In the genomic region with DNA sequence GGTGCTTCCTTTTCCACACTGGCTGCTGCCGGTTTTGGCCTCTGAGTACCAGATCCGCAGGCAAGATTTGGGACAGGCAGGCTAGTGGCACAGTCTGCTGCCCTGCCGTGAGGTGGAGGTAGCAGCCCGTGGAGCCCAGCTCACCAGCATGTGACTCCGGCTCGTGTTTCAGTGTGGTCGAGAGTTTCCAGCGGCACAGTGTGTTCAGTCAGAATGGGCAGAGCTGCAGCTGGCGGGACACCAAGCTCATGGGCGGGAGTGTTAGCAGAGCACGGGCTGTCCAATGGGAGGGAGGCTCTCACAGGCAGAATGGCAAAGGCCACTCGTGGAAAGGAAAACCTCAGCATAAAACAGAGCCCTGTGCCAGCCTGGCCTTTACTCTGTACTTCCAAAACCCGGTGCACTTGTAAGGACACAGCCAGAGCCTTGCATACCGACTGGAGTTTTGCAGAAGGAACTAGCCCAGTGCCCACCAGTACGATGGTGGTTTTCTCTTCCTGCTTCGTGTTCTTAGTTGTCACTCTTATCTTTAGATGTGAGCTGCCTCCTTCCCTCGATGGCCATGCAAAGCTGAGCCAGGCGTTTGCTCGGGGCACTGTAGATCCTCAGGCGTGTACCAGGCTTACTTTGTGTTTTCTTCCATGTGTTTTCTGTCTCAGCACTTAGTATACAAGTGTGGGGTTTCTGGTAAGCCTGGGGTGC, we compare ENCODE assay signal across 8 mouse cellular contexts. TPM values are rescaled to one million over a fixed set of nuclear protein-coding genes. Genes with fewer than 3 reads are reported as not detected.
DNase-seq lines count a peak whose midpoint lies in the region; ATAC-seq and TF ChIP-seq lines count a peak whose summit lies in the region.

No protein-coding gene starts in this region.

- no peak overlapping the region for H3K27ac ChIP-seq in embryonic fibroblast, embryonic 13.5 days (ENCODE audit: insufficient read depth, low read length)
- peak overlapping the region; percentile 84 for H3K27ac ChIP-seq in heart, embryonic 15.5 days
- peak overlapping the region; percentile 42 for H3K27ac ChIP-seq in lung, embryonic 15.5 days

- H3K4me1 ChIP-seq in embryonic fibroblast, embryonic 13.5 days (ENCODE audit: control insufficient read depth, insufficient read depth, low read length): peaks cover 13% of the 10 kb centered on the region; the same call in 1 of the 2 replicates
- H3K4me1 ChIP-seq in heart, embryonic 15.5 days (replicated peaks): peaks cover 78% of the 10 kb centered on the region
- H3K4me1 ChIP-seq in lung, embryonic 15.5 days: peaks cover 36% of the 10 kb centered on the region

- H3K4me3 ChIP-seq in embryonic fibroblast, embryonic 13.5 days (ENCODE audit: insufficient read depth, low read length): no peak overlapping the region
- 0 out of 2 replicates have a peak overlapping the region, but pooled peaks have one; percentile 6 for H3K4me3 ChIP-seq in heart, embryonic 15.5 days
- no peak overlapping the region for H3K4me3 ChIP-seq in lung, embryonic 15.5 days

- H3K9me3 ChIP-seq in heart, embryonic 15.5 days (replicated peaks): no peaks in the 10 kb centered on the region
- H3K9me3 ChIP-seq in lung, embryonic 15.5 days: no peaks in the 10 kb centered on the region

- no peak for TF ChIP-seq POLR2A in embryonic fibroblast, embryonic 13.5 days (IDR thresholded peaks at IDR 0.05; ENCODE audit: low read depth, low read length)

- H3K36me3 ChIP-seq in heart, embryonic 15.5 days: peaks cover 4% of the 10 kb centered on the region; the same call in 1 of the 2 replicates
- 0 out of 2 replicates have a peak, but pooled peaks cover 4% of the 10 kb centered on the region for H3K36me3 ChIP-seq in lung, embryonic 15.5 days

- peak; percentile 52 for DNase-seq in CD4-positive helper T cell, adult 2 months (ENCODE audit: low read depth, low spot score)
- peak; percentile 93 for DNase-seq in adrenal gland, adult 2 months
- DNase-seq in layer of hippocampus, adult 8-10 months (ENCODE audit: low spot score in 2 of 2): peak; percentile 89 to 92
- peak; percentile 69 for DNase-seq in right cerebral cortex, postnatal 4 days
- DNase-seq in urinary bladder, postnatal 36 days (ENCODE audit: low spot score in 2 of 2): peak; percentile 73 to 92

- H3K27me3 ChIP-seq in heart, embryonic 15.5 days: no peaks in the 10 kb centered on the region
- no peaks in the 10 kb centered on the region for H3K27me3 ChIP-seq in lung, embryonic 15.5 days

- WGBS in heart, embryonic 15.5 days: 31% methylated on average over 20 of the region's 20 CpGs
- WGBS in lung, embryonic 15.5 days: 46% methylated on average over 20 of the region's 20 CpGs

- ATAC-seq in heart, embryonic 15.5 days (replicated peaks; ENCODE audit: insufficient number of reproducible peaks, insufficient read depth, low FRiP score, low read depth): peak; percentile 86
- peak; percentile 86 for ATAC-seq in lung, embryonic 15.5 days (ENCODE audit: borderline replicate concordance, extremely low read depth, low FRiP score, low TSS enrichment)

- peak; percentile 8; the same call in 1 of the 2 replicates for TF ChIP-seq CTCF in embryonic fibroblast, embryonic 13.5 days (IDR thresholded peaks at IDR 0.05; ENCODE audit: borderline replicate concordance, insufficient read depth, low read length)

- peak overlapping the region; percentile 19; the same call in 1 of the 2 replicates for H3K9ac ChIP-seq in heart, embryonic 15.5 days
- H3K9ac ChIP-seq in lung, embryonic 15.5 days: no peak overlapping the region

- peak overlapping the region; percentile 39 for H3K4me2 ChIP-seq in heart, embryonic 15.5 days
- H3K4me2 ChIP-seq in lung, embryonic 15.5 days: no peak overlapping the region

RNA-seq across cellular contexts. Expression of a gene that starts 31.0 kb away (rescaled TPM):
- total RNA-seq in adrenal gland, adult 2 months (2021): 10 to 100 TPM; 52.0 to 63.4 TPM
- 46.3 and 57.5 TPM in 2 replicates for polyA plus RNA-seq in adrenal gland, adult 2 months (2012; rRNA removed)
- 15.6 and 15.9 TPM in 2 replicates for polyA plus RNA-seq in embryonic fibroblast, embryonic 13.5 days (2011; ENCODE audit: insufficient read length, low read depth, missing spikeins)
- 11.9 and 12.2 TPM in 2 replicates for polyA plus RNA-seq in heart, embryonic 15.5 days (2015; fragmentation: Nextera tagmentation; extraction: Ambion mirVana)
- 10 to 100 TPM; 41.0 to 48.0 (median 43.7) TPM for total RNA-seq in layer of hippocampus, adult 8-10 months (2022)
- polyA plus RNA-seq in lung, embryonic 15.5 days (2015; fragmentation: Nextera tagmentation; extraction: Ambion mirVana): 7.6 and 8.7 TPM in 2 replicates

RNA-seq across cellular contexts. Expression of a gene that starts 38.9 kb away (rescaled TPM):
- 1 to 10 TPM; 1.9 to 2.8 TPM for total RNA-seq in adrenal gland, adult 2 months (2021)
- polyA plus RNA-seq in adrenal gland, adult 2 months (2012; rRNA removed): 2.3 and 2.4 TPM in 2 replicates
- polyA plus RNA-seq in embryonic fibroblast, embryonic 13.5 days (2011; ENCODE audit: insufficient read length, low read depth, missing spikeins): 4.0 and 4.4 TPM in 2 replicates
- polyA plus RNA-seq in heart, embryonic 15.5 days (2015; fragmentation: Nextera tagmentation; extraction: Ambion mirVana): 7.2 and 8.0 TPM in 2 replicates
- 1 to 10 TPM; 3.2 to 5.0 (median 4.1) TPM for total RNA-seq in layer of hippocampus, adult 8-10 months (2022)
- 7.7 and 9.2 TPM in 2 replicates for polyA plus RNA-seq in lung, embryonic 15.5 days (2015; fragmentation: Nextera tagmentation; extraction: Ambion mirVana)

RNA-seq across cellular contexts. Expression of a gene that starts 39.1 kb away (rescaled TPM):
- total RNA-seq in adrenal gland, adult 2 months (2021): 100 to 1,000 TPM; 128 to 165 TPM
- polyA plus RNA-seq in adrenal gland, adult 2 months (2012; rRNA removed): 13.1 and 18.5 TPM in 2 replicates
- 138 and 165 TPM in 2 replicates for polyA plus RNA-seq in embryonic fibroblast, embryonic 13.5 days (2011; ENCODE audit: insufficient read length, low read depth, missing spikeins)
- 177 and 206 TPM in 2 replicates for polyA plus RNA-seq in heart, embryonic 15.5 days (2015; fragmentation: Nextera tagmentation; extraction: Ambion mirVana)
- total RNA-seq in layer of hippocampus, adult 8-10 months (2022): 100 to 1,000 TPM; 164 to 207 (median 188) TPM
- 211 and 224 TPM in 2 replicates for polyA plus RNA-seq in lung, embryonic 15.5 days (2015; fragmentation: Nextera tagmentation; extraction: Ambion mirVana)

RNA-seq across cellular contexts. Expression of a gene that starts 50.9 kb away (rescaled TPM):
- total RNA-seq in adrenal gland, adult 2 months (2021): 10 to 100 TPM; 11.4 to 14.2 TPM
- polyA plus RNA-seq in adrenal gland, adult 2 months (2012; rRNA removed): 47.0 and 58.3 TPM in 2 replicates
- 12.2 and 13.4 TPM in 2 replicates for polyA plus RNA-seq in embryonic fibroblast, embryonic 13.5 days (2011; ENCODE audit: insufficient read length, low read depth, missing spikeins)
- polyA plus RNA-seq in heart, embryonic 15.5 days (2015; fragmentation: Nextera tagmentation; extraction: Ambion mirVana): 2.5 and 3.3 TPM in 2 replicates
- 10 to 100 TPM; 14.7 to 17.7 (median 16.1) TPM for total RNA-seq in layer of hippocampus, adult 8-10 months (2022)
- 6.3 and 7.0 TPM in 2 replicates for polyA plus RNA-seq in lung, embryonic 15.5 days (2015; fragmentation: Nextera tagmentation; extraction: Ambion mirVana)

RNA-seq across cellular contexts. Expression of a gene that starts 56.6 kb away (rescaled TPM):
- 10 to 100 TPM; 24.6 to 32.6 TPM for total RNA-seq in adrenal gland, adult 2 months (2021)
- 48.0 and 62.7 TPM in 2 replicates for polyA plus RNA-seq in adrenal gland, adult 2 months (2012; rRNA removed)
- 16.7 and 19.1 TPM in 2 replicates for polyA plus RNA-seq in embryonic fibroblast, embryonic 13.5 days (2011; ENCODE audit: insufficient read length, low read depth, missing spikeins)
- polyA plus RNA-seq in heart, embryonic 15.5 days (2015; fragmentation: Nextera tagmentation; extraction: Ambion mirVana): 49.4 and 51.7 TPM in 2 replicates
- total RNA-seq in layer of hippocampus, adult 8-10 months (2022): 10 to 100 TPM; 20.7 to 29.4 (median 27.1) TPM
- polyA plus RNA-seq in lung, embryonic 15.5 days (2015; fragmentation: Nextera tagmentation; extraction: Ambion mirVana): 70.5 and 70.7 TPM in 2 replicates
